Mouse (Mus musculus) stomach, postnatal 0 days (tissue): ENCODE data around the gene Anapc2. TPM values are rescaled to one million over a fixed set of nuclear protein-coding genes. Genes with fewer than 3 reads are reported as not detected.

ENCODE experiments used
- ATAC-seq: fragments of 200-750 bp; cut with Nextera tagmentation; 2 replicates; pipeline ENCODE4 v1.8.0; 2017; ENCODE audit not compliant: low FRiP score, low TSS enrichment
- DNase-seq: peaks from one replicate; pipeline ENCODE4 v3.0.0-alpha.2; 2016; ENCODE audit warnings: low spot score
- H3K27ac ChIP-seq: fragments of 300-500 bp; sonication (generic); replicated peaks from 2 replicates; pipeline ENCODE4 v1.5.1; 2014; ENCODE audit warnings: mild to moderate bottlenecking, control low read depth
- H3K27me3 ChIP-seq: fragments of 300-500 bp; sonication (generic); 2 replicates; pipeline ENCODE4 v1.6.1; 2014; ENCODE audit warnings: low read length; ENCODE audit not compliant: control insufficient read depth, insufficient read depth
- H3K36me3 ChIP-seq: fragments of 300-500 bp; sonication (generic); 2 replicates; pipeline ENCODE4 v1.6.1; 2014; ENCODE audit warnings: low read length, mixed read lengths; ENCODE audit not compliant: control insufficient read depth, insufficient read depth
- H3K4me1 ChIP-seq: fragments of 300-500 bp; sonication (generic); replicated peaks from 2 replicates; pipeline ENCODE4 v1.6.1; 2014; ENCODE audit warnings: antibody characterized with exemption; ENCODE audit not compliant: control insufficient read depth, insufficient read depth
- H3K4me2 ChIP-seq: fragments of 300-500 bp; sonication (generic); replicated peaks from 2 replicates; pipeline ENCODE4 v1.6.1; 2014; ENCODE audit warnings: low read depth, mild to moderate bottlenecking, control low read depth, moderate library complexity
- H3K4me3 ChIP-seq: fragments of 300-500 bp; sonication (generic); 2 replicates; pipeline ENCODE4 v1.5.1; 2014; ENCODE audit warnings: low read depth, low read length, control low read depth
- H3K9ac ChIP-seq: fragments of 300-500 bp; sonication (generic); 2 replicates; pipeline ENCODE4 v1.6.1; 2014; ENCODE audit warnings: mild to moderate bottlenecking, low read length, control low read depth, mixed read lengths
- H3K9me3 ChIP-seq: fragments of 300-500 bp; sonication (generic); 2 replicates; pipeline ENCODE4 v1.6.1; 2016; ENCODE audit warnings: low read length; ENCODE audit not compliant: control insufficient read depth
- CTCF ChIP-seq: IDR thresholded peaks from 2 replicates; pipeline ENCODE4 v1.5.1; 2016; ENCODE audit warnings: antibody characterized with exemption, low read depth, mild to moderate bottlenecking, moderate library complexity
- EP300 ChIP-seq: optimal IDR thresholded peaks from 2 replicates; pipeline ENCODE3; 2016; ENCODE audit warnings: antibody characterized with exemption
- WGBS: fragments of 180-500 bp; shearing (Covaris S2); extraction: QIAGEN DNeasy Blood & Tissue Kit; methylation state at CpG from one replicate; pipeline ENCODE4 v1.1.7; 2014; 5-methylcytosine and 5-hydroxymethylcytosine counted together
- polyA plus RNA-seq: library from polyadenylated mRNA; unstranded; fragments of >200 nt; fragmentation: Nextera tagmentation; extraction: Ambion mirVana; gene quantifications from 2 replicates; pipeline ENCODE4 v1.2.1, GENCODE M21; 2015

Gene Anapc2
- polyA plus RNA-seq, 1 experiment from 2014 or later, result 57.5 TPM

DNA sequence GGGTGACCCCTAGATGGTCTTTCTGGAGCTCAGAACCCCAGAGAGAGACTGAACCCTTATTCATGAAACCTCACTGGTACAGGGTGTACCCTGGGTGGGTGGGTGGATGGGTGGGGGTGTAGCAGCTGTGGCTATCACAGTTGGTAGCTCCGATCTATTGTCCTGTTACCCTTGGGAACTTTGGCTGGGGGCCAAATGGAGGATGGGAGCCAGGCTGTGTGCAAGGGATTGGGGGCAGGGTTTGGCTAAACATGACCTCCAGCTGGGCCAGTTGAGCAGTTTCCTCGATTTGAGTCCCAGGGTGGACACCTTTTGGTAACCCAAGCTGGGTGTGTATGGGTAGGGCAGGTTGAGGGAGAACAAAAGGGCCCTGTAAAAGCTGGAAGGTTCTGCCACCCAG, 5.6 kb upstream of the Anapc2 start:
- Histone ChIP-seq H3K4me1 (peaks cover 11% of the 10 kb centered on the region), H3K4me2 (peak overlapping the region; percentile 98), H3K9ac (peak overlapping the region; percentile 83; the same call in 1 of the 2 replicates), H3K4me3 (peak overlapping the region; percentile 23), H3K27me3 (no peaks in the 10 kb centered on the region), H3K9me3 (no peaks in the 10 kb centered on the region), H3K36me3 (no peaks in the 10 kb centered on the region; the same call in 1 of the 2 replicates), H3K27ac (peak overlapping the region; percentile 92)
- DNase-seq, result peak; percentile 83
- ATAC-seq, result peak; percentile 25
- 16% methylated on average over 2 of the region's 2 CpGs for WGBS
- no peak for TF ChIP-seq CTCF
- TF ChIP-seq EP300, result no peak

DNA sequence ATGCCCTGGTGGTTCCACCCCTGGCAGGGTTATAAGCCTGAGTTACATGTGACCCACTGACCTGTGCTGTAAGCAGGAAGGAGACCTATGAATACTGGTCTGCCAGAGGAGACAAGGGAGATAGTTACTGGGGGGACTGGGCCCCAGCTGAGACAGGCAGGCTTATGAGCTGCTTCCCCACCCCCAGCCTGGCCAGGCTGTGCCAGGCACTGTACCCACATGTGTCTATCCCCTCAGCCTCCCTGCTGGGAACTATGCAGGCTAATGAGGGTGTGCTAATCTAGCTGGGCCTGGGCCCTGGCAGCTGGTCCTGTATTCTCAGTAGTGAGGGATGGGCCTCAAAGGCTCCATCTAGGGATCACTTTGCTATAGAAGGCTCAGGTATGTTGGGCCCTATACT, 5.0 kb upstream of the Anapc2 start:
- no peak for TF ChIP-seq CTCF
- TF ChIP-seq EP300, result no peak
- H3K9ac ChIP-seq, result peak overlapping the region; percentile 13; the same call in 1 of the 2 replicates
- H3K27ac ChIP-seq, result peak overlapping the region; percentile 92

DNA sequence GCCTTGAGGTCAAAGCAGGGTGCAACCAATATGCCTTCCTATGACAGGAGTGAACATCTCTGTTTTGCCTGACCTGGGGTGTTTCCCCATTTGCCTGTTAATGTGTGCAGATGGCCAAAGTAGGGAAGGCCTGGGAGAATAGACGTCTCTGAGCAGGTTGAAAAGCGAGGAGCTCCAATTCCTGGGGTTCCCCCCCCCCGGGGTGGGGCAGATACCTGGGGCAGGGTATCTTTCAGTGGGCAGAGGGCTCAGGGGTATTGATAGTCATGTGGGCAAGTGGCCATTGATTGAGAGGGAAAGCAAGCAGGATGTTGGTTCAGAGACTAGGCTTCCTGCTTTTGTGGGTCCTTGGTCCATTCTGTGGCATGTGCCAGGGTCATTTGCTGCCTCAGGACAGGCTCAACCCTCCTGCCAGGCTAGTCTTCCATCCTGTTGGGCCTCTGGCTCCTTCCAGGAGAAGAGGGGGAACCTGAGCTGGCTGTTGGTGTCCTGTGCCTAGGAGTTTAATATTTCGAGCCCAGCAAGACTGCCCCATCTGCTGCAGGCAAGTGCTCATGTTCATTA, 4.5 kb upstream of the Anapc2 start:
- Histone ChIP-seq H3K27ac (peak overlapping the region; percentile 92), H3K9ac (peak overlapping the region; percentile 13), H3K36me3 (no peaks in the 10 kb centered on the region; the same call in 1 of the 2 replicates), H3K27me3 (no peaks in the 10 kb centered on the region), H3K4me2 (peak overlapping the region; percentile 98; the same call in 1 of the 2 replicates), H3K4me3 (no peak overlapping the region), H3K4me1 (peaks cover 11% of the 10 kb centered on the region), H3K9me3 (no peaks in the 10 kb centered on the region)
- WGBS, result 77% methylated on average over 4 of the region's 4 CpGs
- no peak for TF ChIP-seq CTCF
- no peak for TF ChIP-seq EP300
- DNase-seq, result no peak
- no peak for ATAC-seq

More for the DNA sequence above, 5.0 kb upstream of the Anapc2 start:
- Histone ChIP-seq H3K4me1 (peaks cover 11% of the 10 kb centered on the region), H3K4me3 (peak overlapping the region; percentile 23; the same call in 1 of the 2 replicates), H3K4me2 (peak overlapping the region; percentile 98), H3K9me3 (no peaks in the 10 kb centered on the region), H3K36me3 (no peaks in the 10 kb centered on the region; the same call in 1 of the 2 replicates), H3K27me3 (no peaks in the 10 kb centered on the region)
- ATAC-seq (no peak), DNase-seq (no peak)

DNA sequence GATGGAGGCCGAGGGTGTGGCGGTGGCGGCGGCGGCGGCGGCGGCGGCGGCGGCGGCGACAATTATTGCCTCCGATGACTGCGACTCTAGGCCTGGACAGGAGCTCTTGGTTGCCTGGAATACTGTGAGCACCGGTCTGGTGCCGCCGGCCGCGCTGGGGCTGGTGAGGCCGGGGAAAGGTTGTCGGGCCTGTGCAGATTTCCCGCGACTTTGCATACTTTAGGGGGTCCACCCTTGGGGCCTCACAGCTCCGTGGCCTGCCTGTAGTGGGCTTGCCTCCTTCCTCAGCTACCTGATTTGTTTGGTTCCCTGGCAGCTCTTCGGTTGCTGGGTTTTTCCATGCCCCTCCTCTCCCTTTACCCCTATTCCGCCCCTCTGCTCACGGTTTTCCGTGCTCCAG, 237 bp downstream of the Anapc2 start:
- peak overlapping the region; percentile 74 for H3K4me3 ChIP-seq
- no peaks in the 10 kb centered on the region for H3K9me3 ChIP-seq
- H3K27ac ChIP-seq, result peak overlapping the region; percentile 84
- DNase-seq (no peak), ATAC-seq (peak; percentile 38)
- peak overlapping the region; percentile 95 for H3K4me2 ChIP-seq
- WGBS, result under 1% methylated on average over 29 of the region's 29 CpGs
- peaks cover 18% of the 10 kb centered on the region for H3K36me3 ChIP-seq
- TF ChIP-seq CTCF (no peak), EP300 (no peak)
- H3K9ac ChIP-seq, result peak overlapping the region; percentile 87
- H3K27me3 ChIP-seq, result no peaks in the 10 kb centered on the region
- H3K4me1 ChIP-seq, result peaks cover 9% of the 10 kb centered on the region

DNA sequence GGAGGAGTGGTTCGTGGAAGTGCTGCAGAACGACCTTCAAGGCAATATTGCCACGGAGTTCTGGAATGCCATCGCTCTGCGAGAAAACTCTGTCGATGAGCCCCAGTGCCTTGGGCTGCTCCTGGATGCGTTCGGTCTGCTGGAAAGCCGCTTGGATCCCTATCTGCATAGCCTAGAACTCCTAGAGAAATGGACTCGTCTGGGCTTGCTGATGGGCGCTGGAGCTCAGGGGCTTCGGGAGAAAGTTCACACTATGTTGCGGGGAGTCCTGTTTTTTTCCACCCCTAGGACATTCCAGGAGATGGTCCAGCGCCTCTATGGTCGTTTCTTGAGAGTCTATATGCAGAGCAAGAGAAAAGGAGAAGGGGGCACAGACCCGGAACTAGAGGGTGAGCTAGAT, 732 bp downstream of the Anapc2 start:
- Histone ChIP-seq H3K36me3 (peaks cover 23% of the 10 kb centered on the region), H3K4me3 (peak overlapping the region; percentile 74), H3K9me3 (no peaks in the 10 kb centered on the region), H3K4me1 (peaks cover 9% of the 10 kb centered on the region; the same call in 1 of the 2 replicates), H3K9ac (peak overlapping the region; percentile 87), H3K4me2 (peak overlapping the region; percentile 95), H3K27me3 (no peaks in the 10 kb centered on the region), H3K27ac (peak overlapping the region; percentile 84)
- ATAC-seq (no peak), DNase-seq (no peak)
- 27% methylated on average over 16 of the region's 16 CpGs for WGBS
- no peak for TF ChIP-seq CTCF
- TF ChIP-seq EP300, result no peak
